Mouse (Mus musculus) embryo, embryonic 10 days (tissue): ENCODE measurements at regions not wholly inside any gene's neighbourhood (a gene's known extent, or its start where the extent isn't known, plus 50 kb on each side); places are given as distances from the start of the nearest gene placed in this dataset.

Experiments
- DNase-seq: peaks from one replicate; pipeline ENCODE4 v3.0.0-alpha.2; 2015; ENCODE audit warnings: low spot score

- DNase-seq, result no peak
Measured at GRCm38 (mm10) chr2:124718985-124719384, 348.9 kb upstream of the Slc24a5 start.

DNA sequence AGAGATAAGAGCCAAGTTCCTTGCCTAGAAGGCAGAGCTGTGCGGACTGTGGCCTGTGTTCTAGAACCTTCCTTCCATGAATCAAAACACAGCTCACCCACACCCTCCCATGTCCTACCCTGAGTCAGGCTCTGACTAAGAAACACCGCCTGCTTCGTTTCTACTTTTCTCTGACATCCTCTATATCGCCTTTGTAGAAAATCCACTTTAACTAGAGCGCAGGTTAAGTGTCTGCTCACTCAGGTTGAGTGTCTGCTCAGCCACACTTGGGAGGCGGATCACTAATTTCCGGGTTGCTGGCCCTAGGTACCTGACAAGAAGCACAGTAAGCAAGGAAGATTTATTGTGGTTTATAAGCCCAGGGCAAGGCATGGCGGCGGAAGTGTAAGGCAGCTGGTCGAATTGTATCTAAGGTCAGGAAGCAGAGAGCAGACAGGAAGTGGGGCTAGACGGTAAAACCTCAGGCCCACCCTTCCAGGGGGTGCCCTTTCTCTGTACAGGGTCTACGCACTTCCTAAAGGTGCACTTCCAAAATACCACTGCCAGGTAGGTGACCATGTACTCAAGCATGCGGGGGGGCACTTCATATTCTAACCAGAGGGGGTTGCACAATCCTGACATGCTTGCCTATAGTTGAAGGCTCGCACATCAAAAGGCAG is 348.0 kb upstream of the Slc24a5 start:
- DNase-seq, result peak; percentile 33

- no peak for DNase-seq
Measured at GRCm38 (mm10) chr2:124720593-124721445, 347.1 kb upstream of the Slc24a5 start.

DNA sequence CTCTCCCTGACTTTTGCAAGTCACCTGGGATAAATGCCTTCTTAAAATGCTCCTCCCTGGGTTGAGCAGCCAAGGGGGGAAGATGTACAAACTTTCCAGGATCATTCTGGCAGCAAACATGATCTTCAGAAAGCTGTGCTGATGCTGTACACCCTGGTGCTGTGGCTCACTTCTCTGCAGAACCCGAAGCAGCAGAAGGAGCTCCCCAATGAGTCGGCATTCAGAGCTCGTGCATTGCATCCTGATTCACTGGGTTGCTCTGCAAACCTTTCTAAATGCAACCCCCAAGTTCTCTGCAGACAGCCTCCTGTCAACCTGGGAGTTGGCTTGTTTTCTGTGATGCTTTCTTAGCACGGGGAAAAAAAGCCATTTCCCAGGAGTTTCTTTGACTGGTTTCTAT is 343.8 kb upstream of the Slc24a5 start:
- no peak for DNase-seq

- DNase-seq, result peak; percentile 13
Measured at GRCm38 (mm10) chr2:124724827-124725480, 343.0 kb upstream of the Slc24a5 start.

DNA sequence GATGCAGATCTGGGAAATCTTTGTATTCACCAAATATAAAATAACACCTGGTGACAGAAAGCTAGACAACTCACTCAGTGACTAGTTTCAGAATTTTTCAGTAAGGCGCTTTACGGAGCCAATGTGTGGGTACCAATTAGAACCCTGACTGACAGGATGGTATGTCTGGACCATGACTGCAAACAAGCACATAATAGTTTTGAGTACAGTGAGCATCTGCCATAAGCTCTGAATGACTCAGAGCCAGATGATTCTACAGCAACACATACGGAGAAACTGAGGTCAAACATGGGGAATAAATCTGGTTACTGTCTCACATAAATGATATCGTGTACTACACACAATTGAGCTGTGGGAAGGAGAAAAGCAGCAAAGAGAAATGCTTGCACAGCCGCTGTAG is 339.9 kb upstream of the Slc24a5 start:
- no peak for DNase-seq

DNA sequence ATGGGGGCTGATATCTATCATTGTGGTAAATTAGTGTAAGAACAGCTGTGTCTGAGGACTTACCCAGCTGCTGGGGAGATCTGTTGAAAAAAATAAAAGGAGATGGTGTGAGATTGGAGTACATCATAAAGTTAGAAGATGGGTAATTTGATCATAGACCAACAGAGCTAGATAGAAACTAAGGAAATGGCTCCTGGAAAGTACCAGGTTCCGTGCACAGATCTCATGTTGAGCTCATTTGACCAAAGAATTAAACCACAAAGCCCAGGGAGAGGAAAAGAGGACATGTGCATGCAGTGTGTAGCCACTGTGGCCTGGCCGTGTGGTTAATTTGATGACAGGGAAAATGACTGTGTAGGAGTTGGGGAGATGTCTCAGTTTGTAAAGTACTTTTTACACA is 335.3 kb upstream of the Slc24a5 start:
- DNase-seq, result no peak

DNA sequence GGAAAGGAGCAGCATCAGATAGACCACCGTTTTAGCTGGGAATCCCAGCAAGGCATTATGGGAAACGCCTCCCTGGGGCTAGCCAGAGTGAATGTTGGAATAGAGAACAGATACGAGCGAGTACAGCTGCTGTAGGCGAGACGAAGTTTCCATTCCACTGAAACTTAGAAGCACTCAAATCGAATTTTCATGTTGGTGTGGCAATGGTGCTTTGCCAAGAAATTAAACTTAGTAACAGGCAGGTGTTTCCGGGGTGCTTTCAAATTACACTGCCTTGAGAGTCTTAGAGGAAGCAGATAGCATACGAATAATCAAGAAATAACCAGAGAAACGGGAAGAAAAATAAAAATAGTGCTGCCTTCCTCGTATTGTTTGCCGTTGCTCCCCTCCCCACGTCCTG is 327.1 kb upstream of the Slc24a5 start:
- no peak for DNase-seq

DNA sequence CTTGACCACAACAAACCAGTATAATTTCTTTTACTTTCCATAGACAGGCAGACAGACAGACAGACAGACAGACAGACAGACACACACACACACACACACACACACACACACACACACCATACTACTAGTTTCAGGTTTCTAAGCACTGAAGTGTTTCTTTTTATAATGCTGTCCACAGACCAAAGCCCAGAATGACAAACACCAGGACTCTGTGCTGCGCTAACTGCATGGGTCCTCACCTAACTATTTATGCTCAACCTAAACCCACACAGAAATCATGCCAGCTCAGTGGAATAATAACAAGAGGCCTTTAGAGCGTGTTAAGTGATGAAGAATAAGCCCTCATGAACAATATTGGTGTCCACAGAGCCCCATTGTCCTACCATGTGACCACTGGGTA is 325.0 kb upstream of the Slc24a5 start:
- no peak for DNase-seq

- DNase-seq, result no peak
Measured at GRCm38 (mm10) chr2:124745045-124745444, 322.9 kb upstream of the Slc24a5 start.

DNA sequence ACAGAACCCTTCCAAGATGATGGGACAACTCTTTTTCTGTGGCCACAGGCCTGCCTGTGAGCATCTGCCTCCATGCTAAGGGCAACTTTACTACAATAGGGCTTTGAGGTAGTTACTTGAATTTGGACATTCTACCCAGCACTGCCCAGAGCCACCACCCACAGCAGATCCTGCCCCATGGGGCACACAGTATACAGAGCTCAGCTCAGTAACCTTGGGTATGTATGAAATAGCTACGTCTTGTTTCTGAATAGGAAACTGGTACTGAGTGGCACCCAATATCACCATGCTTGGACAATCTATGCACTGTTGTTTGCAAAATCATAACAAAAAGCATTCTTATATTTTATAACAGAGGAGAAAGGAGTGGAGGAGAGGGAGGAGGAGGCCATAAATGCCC is 320.8 kb upstream of the Slc24a5 start:
- no peak for DNase-seq

GRCm38 (mm10) chr2:124747627-124748026 is 320.3 kb upstream of the Slc24a5 start:
- no peak for DNase-seq

DNA sequence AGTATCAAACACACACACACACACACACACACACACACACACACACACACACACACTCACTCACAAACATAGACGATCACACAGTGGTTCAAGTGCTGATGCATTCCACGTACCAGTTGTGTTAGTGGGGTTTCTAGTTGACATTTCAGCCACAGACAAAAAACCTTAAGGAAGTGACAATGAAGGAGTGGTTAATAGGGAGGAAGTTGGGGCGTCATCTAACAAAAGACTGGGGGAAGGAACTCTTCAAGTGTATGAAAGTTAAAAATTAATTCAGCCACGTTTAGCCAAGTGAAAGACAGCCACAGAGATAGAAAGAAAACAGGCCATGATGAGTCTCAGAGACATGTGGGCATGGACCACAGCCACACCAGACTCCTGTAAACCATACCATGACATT is 316.1 kb upstream of the Slc24a5 start:
- no peak for DNase-seq

DNA sequence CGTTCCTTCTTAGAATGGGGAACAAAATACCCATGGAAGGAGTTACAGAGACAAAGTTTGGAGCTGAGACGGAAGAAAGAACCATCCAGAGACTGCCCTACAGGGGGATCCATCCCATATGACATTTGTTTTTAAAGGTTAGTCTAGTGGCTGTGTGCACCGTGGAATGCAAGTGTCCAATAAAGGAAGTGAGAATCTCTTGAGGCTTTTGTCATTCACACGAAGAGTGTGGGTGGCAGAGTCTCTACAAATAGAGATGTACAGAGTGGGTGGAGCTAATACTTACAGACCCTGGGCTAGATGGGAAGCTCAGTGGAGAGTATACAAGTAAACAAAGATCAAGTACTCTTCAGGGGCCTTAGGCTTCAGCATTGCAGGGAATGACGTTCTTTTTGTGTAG is 314.2 kb upstream of the Slc24a5 start:
- no peak for DNase-seq

- no peak for DNase-seq
Measured at GRCm38 (mm10) chr2:124755244-124755643, 312.7 kb upstream of the Slc24a5 start.

- no peak for DNase-seq
Measured at GRCm38 (mm10) chr2:124758992-124759391, 308.9 kb upstream of the Slc24a5 start.

DNA sequence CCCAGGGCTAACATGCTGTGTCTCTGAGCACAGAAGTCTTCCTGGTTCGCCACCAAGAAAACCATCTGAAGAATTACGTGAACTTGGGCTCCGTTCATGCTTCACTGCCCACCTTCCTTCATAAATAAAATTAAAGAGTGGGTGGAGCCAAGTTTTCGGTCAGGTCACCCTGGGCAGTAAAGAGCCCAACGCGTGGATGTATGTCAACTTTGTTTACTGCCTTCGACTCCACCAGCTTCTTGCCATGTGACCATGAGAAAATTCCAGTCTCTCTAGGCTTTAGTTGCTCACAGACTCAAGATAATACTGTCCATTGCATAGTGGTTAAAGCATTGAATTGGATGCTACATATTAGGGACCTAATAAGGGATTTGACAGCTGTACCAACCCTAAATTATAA is 304.3 kb upstream of the Slc24a5 start:
- DNase-seq, result no peak

DNA sequence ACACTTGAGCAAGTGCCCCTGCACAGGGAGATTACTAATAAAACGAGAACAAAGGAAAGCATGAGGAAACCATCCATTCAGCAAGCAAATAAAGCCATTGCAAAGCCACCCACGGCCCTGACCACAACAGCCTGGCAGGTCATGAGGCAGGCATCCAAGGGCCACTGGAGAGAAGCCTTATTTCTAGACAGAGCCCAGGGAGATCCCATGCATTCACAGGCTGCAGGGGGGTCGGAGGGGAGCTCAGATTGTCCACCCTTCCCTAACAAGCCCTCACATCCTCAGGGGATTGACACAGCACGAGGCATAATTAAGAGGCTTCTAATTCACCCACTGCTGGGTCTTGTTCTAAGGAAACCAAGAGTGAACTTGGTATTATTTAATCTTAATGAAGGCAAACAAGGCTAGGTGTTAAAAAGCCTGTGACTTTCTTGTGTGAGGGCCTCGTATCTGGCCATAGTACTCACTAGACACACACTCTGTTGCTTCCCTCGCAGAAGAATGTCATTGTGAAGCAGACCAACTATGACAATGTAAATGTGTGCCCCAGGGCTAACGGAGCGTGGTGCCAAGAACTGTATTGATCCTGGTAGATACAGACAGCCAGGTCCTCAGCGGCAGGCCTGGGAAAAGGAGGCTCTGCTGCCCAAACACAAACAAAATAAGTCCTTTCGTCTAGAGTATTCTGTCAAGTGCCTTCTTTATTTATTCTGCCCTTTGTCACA is 303.6 kb upstream of the Slc24a5 start:
- DNase-seq, result no peak

GRCm38 (mm10) chr2:124769267-124769967 is 298.5 kb upstream of the Slc24a5 start:
- DNase-seq, result no peak

DNA sequence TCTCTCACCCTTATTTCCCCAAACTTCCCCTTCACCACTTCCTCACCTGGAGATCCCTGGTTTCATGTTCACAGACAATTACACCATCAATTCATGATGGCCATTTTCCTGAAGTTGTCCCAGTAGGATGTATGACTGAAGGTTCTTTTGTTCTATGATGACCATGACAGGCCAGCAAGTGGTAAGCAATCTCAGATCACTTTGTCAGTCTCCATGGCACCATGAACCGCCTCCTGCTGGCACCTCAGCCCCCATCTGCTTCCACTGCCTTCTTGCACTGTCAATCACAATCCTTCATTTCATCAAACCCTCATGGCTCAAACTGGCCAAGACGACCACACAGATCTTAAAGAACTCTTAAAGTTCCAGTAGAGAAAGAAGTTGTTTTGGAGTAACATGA is 297.9 kb upstream of the Slc24a5 start:
- DNase-seq, result no peak

GRCm38 (mm10) chr2:124772055-124772708 is 295.7 kb upstream of the Slc24a5 start:
- peak; percentile 47 for DNase-seq
